Mouse (Mus musculus): ENCODE data around the gene Foxred2. TPM values are rescaled to one million over a fixed set of nuclear protein-coding genes. Genes with fewer than 3 reads are reported as not detected.
A peak's percentile ranks its signal among the peaks of the same experiment; 100 is the strongest.

Gene Foxred2
- polyA plus RNA-seq, 1 experiment from 2014 or later, result 6.1 TPM

- Histone ChIP-seq H3K27ac (replicated peaks) (peak within 1 kb of the TSS; percentile 99), H3K4me1 (peaks cover 13% of the 10 kb centered on the region), H3K27me3 (no peaks in the 10 kb centered on the region), H3K4me3 (replicated peaks) (peak within 1 kb of the TSS; percentile 87), H3K9me3 (replicated peaks) (no peaks in the 10 kb centered on the region), H3K4me2 (replicated peaks) (peak within 1 kb of the TSS; percentile 77), H3K36me3 (peaks cover 32% of the 10 kb centered on the region), H3K9ac (peak within 1 kb of the TSS; percentile 93)
- peak; percentile 84 for ATAC-seq (ENCODE audit: insufficient number of reproducible peaks, low FRiP score, low TSS enrichment, low read depth)
- WGBS, result under 1% methylated on average over 72 of the region's 72 CpGs
These were observed 14.2 kb upstream of the Foxred2 start, which contains the start of gene Eif3d for GRCm38 (mm10) chr15:77970470-77971292. TSS of gene Eif3d (minus strand) at chr15:77970813.

DNA sequence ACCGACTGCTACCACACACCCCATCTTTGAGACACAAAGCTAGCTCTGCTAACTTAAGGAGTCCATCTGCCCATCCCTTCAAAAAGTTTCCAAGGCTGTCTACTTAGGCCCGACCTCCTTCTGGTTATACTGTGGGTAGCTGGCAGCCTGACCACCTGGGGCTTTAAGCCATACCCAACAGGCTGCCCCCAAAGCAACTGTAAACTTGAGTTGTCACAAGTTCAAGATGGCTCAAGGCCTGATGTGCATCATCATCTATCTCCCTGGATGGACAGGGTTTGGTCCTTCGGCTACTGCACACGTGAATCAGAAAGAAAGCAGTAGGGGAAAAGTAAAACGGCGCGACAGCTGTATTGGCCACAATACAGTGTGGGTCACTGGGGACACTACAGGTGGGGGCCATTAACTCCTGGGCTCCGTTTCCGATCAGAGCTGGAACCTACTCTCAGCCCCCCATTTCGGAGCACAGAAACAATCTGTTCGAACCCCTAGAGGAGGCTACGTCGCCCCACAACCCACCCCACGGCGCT is 13.5 kb upstream of the Foxred2 start:
- no peak for ATAC-seq (ENCODE audit: insufficient number of reproducible peaks, low FRiP score, low TSS enrichment, low read depth)
- Histone ChIP-seq H3K4me1 (peaks cover 13% of the 10 kb centered on the region), H3K9me3 (replicated peaks) (no peaks in the 10 kb centered on the region), H3K27ac (replicated peaks) (peak overlapping the region; percentile 99), H3K4me2 (replicated peaks) (peak overlapping the region; percentile 77), H3K4me3 (replicated peaks) (peak overlapping the region; percentile 87), H3K9ac (peak overlapping the region; percentile 93), H3K36me3 (peaks cover 38% of the 10 kb centered on the region), H3K27me3 (no peaks in the 10 kb centered on the region)
- WGBS, result 2% methylated on average over 15 of the region's 15 CpGs

DNA sequence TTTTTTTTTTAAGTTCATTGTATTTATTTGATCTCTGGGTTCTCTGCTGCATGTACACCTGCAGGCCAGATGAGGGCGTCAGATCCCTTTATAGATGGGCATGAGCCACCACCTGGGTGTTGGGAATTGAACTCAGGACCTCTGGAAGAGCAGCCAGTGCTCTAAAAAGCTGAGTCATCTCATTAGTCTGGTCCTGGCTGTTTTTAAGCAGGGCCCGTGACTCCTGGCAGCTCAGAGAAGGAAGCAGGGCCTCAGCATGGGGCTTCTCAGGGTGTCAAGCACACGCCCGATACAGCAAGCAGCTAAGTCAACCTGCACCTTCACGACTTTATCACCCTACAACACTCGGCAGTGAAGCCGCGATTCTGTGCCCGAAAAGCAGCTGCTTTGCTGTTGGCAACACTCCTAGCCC is 8.6 kb upstream of the Foxred2 start:
- no peak overlapping the region for H3K4me2 ChIP-seq (replicated peaks)
- peaks cover 87% of the 10 kb centered on the region for H3K36me3 ChIP-seq
- H3K9me3 ChIP-seq (replicated peaks), result no peaks in the 10 kb centered on the region
- H3K4me1 ChIP-seq, result peaks cover 13% of the 10 kb centered on the region
- no peak overlapping the region for H3K27ac ChIP-seq (replicated peaks)
- no peak for ATAC-seq (ENCODE audit: insufficient number of reproducible peaks, low FRiP score, low TSS enrichment, low read depth)
- H3K27me3 ChIP-seq, result no peaks in the 10 kb centered on the region
- no peak overlapping the region for H3K9ac ChIP-seq
- no peak overlapping the region for H3K4me3 ChIP-seq (replicated peaks)
- WGBS, result 81% methylated on average over 9 of the region's 9 CpGs

DNA sequence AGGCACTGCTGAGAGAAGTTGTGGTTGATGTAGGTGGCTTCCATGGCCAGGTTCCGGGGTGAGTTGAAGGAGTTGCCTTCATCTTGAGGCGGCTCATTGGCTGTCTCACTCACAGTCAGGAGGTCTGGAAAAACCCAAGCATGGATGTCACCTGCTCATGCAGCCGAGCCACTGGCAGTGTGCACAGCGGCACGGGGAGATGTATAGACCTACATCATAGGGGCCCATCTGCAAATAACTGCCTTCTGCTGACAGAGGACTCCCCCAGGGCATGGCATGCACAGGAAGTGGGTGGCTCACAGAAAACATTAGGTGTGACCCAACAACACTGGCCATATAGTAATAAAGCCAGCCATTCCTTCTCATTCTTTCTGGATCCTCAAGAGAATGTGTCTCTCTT is 5.9 kb upstream of the Foxred2 start:
- no peaks in the 10 kb centered on the region for H3K9me3 ChIP-seq (replicated peaks)
- WGBS, result 93% methylated on average over 5 of the region's 5 CpGs
- H3K4me1 ChIP-seq, result peaks cover 4% of the 10 kb centered on the region
- H3K4me2 ChIP-seq (replicated peaks), result no peak overlapping the region
- H3K27ac ChIP-seq (replicated peaks), result no peak overlapping the region
- H3K27me3 ChIP-seq, result no peaks in the 10 kb centered on the region
- no peak for ATAC-seq (ENCODE audit: insufficient number of reproducible peaks, low FRiP score, low TSS enrichment, low read depth)
- no peak overlapping the region for H3K9ac ChIP-seq
- H3K4me3 ChIP-seq (replicated peaks), result no peak overlapping the region
- peaks cover 90% of the 10 kb centered on the region for H3K36me3 ChIP-seq

GRCm38 (mm10) chr15:77960693-77961092 is 4.2 kb upstream of the Foxred2 start:
- Histone ChIP-seq H3K27ac (replicated peaks) (no peak overlapping the region), H3K4me3 (replicated peaks) (no peak overlapping the region), H3K9me3 (replicated peaks) (no peaks in the 10 kb centered on the region), H3K27me3 (peaks cover 4% of the 10 kb centered on the region), H3K36me3 (peaks cover 73% of the 10 kb centered on the region), H3K9ac (no peak overlapping the region), H3K4me1 (peaks cover 21% of the 10 kb centered on the region), H3K4me2 (replicated peaks) (no peak overlapping the region)
- no peak for ATAC-seq (ENCODE audit: insufficient number of reproducible peaks, low FRiP score, low TSS enrichment, low read depth)
- 91% methylated on average over 6 of the region's 6 CpGs for WGBS

DNA sequence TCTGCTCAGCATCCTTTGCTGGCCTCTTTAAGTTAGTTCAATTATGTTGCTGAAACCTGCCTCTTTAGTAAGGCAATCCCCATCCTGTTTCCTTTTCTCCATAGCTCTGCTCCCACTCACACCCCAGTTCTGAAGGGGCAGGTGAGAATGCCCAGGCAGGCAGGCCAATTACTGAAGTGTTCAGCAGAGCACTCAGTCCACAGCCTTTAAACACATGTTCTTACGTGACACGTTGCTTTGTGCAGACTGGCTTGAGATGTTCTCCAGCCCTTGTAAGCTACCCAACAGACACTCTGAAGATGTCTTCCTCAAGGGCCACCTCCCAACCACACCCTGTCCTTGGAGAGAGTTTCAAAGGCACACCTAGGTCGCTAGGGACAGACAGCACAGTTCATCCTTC is 1.5 kb upstream of the Foxred2 start:
- WGBS, result 57% methylated on average over 3 of the region's 3 CpGs
- no peak overlapping the region for H3K9ac ChIP-seq
- ATAC-seq (ENCODE audit: insufficient number of reproducible peaks, low FRiP score, low TSS enrichment, low read depth), result no peak
- H3K4me1 ChIP-seq, result peaks cover 26% of the 10 kb centered on the region
- H3K4me2 ChIP-seq (replicated peaks), result no peak overlapping the region
- H3K4me3 ChIP-seq (replicated peaks), result no peak overlapping the region
- H3K9me3 ChIP-seq (replicated peaks), result no peaks in the 10 kb centered on the region
- H3K27me3 ChIP-seq, result peaks cover 8% of the 10 kb centered on the region
- H3K36me3 ChIP-seq, result peaks cover 47% of the 10 kb centered on the region
- H3K27ac ChIP-seq (replicated peaks), result no peak overlapping the region

DNA sequence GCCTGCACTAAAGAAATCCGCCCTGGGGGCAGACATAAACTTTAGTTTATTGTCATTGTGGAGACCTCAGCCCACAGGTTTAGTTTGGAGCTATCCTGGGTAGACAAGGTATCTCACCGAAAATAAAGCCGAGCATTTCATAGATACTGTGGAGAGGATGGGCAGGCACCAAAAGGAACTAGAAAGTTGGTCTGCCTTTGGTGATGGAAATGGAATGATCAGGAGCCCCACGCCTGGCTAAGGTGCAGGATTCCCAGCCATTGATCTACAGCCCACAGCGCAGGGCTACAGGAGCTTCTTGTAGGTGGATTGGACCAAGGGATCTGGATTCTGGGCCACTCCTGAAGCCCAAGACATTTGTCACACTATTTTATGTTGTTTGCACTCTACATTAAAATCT is 1.1 kb upstream of the Foxred2 start:
- no peak overlapping the region for H3K4me3 ChIP-seq (replicated peaks)
- H3K27ac ChIP-seq (replicated peaks), result no peak overlapping the region
- H3K36me3 ChIP-seq, result peaks cover 42% of the 10 kb centered on the region
- no peak overlapping the region for H3K9ac ChIP-seq
- H3K27me3 ChIP-seq, result peaks cover 8% of the 10 kb centered on the region
- ATAC-seq (ENCODE audit: insufficient number of reproducible peaks, low FRiP score, low TSS enrichment, low read depth), result no peak
- H3K9me3 ChIP-seq (replicated peaks), result no peaks in the 10 kb centered on the region
- 38% methylated on average over 5 of the region's 5 CpGs for WGBS
- H3K4me1 ChIP-seq, result peaks cover 26% of the 10 kb centered on the region
- no peak overlapping the region for H3K4me2 ChIP-seq (replicated peaks)

- Histone ChIP-seq H3K36me3 (peaks cover 26% of the 10 kb centered on the region), H3K9me3 (replicated peaks) (no peaks in the 10 kb centered on the region), H3K4me3 (replicated peaks) (peak overlapping the region; percentile 61), H3K27ac (replicated peaks) (no peak overlapping the region), H3K4me1 (peaks cover 26% of the 10 kb centered on the region), H3K4me2 (replicated peaks) (peak overlapping the region; percentile 88), H3K27me3 (peaks cover 8% of the 10 kb centered on the region), H3K9ac (peak overlapping the region; percentile 37)
- peak; percentile 36 for ATAC-seq (ENCODE audit: insufficient number of reproducible peaks, low FRiP score, low TSS enrichment, low read depth)
- WGBS, result 8% methylated on average over 52 of the region's 52 CpGs
These were observed 800 bp downstream of the Foxred2 start for GRCm38 (mm10) chr15:77955440-77956403.

GRCm38 (mm10) chr15:77954362-77954761 is 2.2 kb downstream of the Foxred2 start:
- Histone ChIP-seq H3K4me1 (peaks cover 26% of the 10 kb centered on the region), H3K36me3 (peaks cover 13% of the 10 kb centered on the region), H3K9ac (no peak overlapping the region), H3K27me3 (peaks cover 8% of the 10 kb centered on the region), H3K9me3 (replicated peaks) (no peaks in the 10 kb centered on the region), H3K4me3 (replicated peaks) (no peak overlapping the region), H3K27ac (replicated peaks) (no peak overlapping the region), H3K4me2 (replicated peaks) (no peak overlapping the region)
- WGBS, result 80% methylated on average over 2 of the region's 2 CpGs
- no peak for ATAC-seq (ENCODE audit: insufficient number of reproducible peaks, low FRiP score, low TSS enrichment, low read depth)

GRCm38 (mm10) chr15:77952921-77953320 is 3.6 kb downstream of the Foxred2 start:
- Histone ChIP-seq H3K27me3 (peaks cover 8% of the 10 kb centered on the region), H3K4me2 (replicated peaks) (no peak overlapping the region), H3K4me1 (peaks cover 26% of the 10 kb centered on the region), H3K9me3 (replicated peaks) (no peaks in the 10 kb centered on the region), H3K9ac (no peak overlapping the region), H3K27ac (replicated peaks) (no peak overlapping the region), H3K36me3 (peaks cover 3% of the 10 kb centered on the region; the same call in 1 of the 2 replicates), H3K4me3 (replicated peaks) (no peak overlapping the region)
- 87% methylated on average over 3 of the region's 3 CpGs for WGBS
- ATAC-seq (ENCODE audit: insufficient number of reproducible peaks, low FRiP score, low TSS enrichment, low read depth), result no peak

- peaks cover 13% of the 10 kb centered on the region for H3K36me3 ChIP-seq
These were observed 7.5 kb downstream of the Foxred2 start for GRCm38 (mm10) chr15:77949061-77949460.

More at GRCm38 (mm10) chr15:77949061-77949460, 7.5 kb downstream of the Foxred2 start:
- Histone ChIP-seq H3K4me1 (no peaks in the 10 kb centered on the region), H3K4me3 (replicated peaks) (no peak overlapping the region), H3K27ac (replicated peaks) (no peak overlapping the region), H3K9me3 (replicated peaks) (no peaks in the 10 kb centered on the region), H3K4me2 (replicated peaks) (no peak overlapping the region), H3K27me3 (no peaks in the 10 kb centered on the region), H3K9ac (no peak overlapping the region)
- no peak for ATAC-seq (ENCODE audit: insufficient number of reproducible peaks, low FRiP score, low TSS enrichment, low read depth)
- WGBS, result 86% methylated on average over 7 of the region's 7 CpGs

Data from embryonic facial prominence, embryonic 15.5 days (tissue).